Mouse (Mus musculus): ENCODE results near the gene Lefty2.
"Not testable (repeated sequence)": the region's sequence is repeated elsewhere in the genome, so short reads cannot be mapped to it uniquely, and the experiment has no call there.

DNA sequence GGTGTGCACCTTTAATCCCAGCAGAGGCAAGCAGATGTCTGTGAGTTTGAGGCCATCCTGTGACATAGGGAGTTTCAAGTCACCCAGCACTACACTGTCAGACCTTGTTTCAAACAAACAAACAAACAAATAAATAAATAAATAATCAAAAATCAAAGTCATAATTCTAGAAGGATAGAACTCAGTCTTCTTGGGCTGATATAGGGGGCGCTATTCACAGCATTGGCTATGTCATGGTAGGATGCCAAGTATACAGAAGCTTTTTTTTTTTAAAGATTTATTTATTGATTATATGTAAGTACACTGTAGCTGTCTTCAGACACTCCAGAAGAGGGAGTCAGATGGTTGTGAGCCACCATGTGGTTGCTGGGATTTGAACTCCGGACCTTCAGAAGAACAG, 45.9 kb downstream of the Lefty2 start:
- TF ChIP-seq EP300 (IDR thresholded peaks at IDR 0.05), result not testable (repeated sequence)
- peak; percentile 42 for TF ChIP-seq CTCF (IDR thresholded peaks at IDR 0.05)
